Mouse (Mus musculus): ENCODE measurements at regions not wholly inside any gene's neighbourhood (a gene's known extent, or its start where the extent isn't known, plus 50 kb on each side); places are given as distances from the start of the nearest gene placed in this dataset.

- no peak for TF ChIP-seq POLR2A (IDR thresholded peaks at IDR 0.05; ENCODE audit: low read depth, low read length)
- no peak for TF ChIP-seq CTCF (conservative IDR thresholded peaks at IDR 0.05; ENCODE audit: insufficient read depth, insufficient read length, low read depth, low read length)
Measured at GRCm38 (mm10) chr8:39950178-39950896, 724.5 kb upstream of the Adam24 start.
